Mouse (Mus musculus): ENCODE measurements around the gene Zbp1.
A peak's percentile ranks its signal among the peaks of the same experiment; 100 is the strongest.

Zbp1 gene

DNA sequence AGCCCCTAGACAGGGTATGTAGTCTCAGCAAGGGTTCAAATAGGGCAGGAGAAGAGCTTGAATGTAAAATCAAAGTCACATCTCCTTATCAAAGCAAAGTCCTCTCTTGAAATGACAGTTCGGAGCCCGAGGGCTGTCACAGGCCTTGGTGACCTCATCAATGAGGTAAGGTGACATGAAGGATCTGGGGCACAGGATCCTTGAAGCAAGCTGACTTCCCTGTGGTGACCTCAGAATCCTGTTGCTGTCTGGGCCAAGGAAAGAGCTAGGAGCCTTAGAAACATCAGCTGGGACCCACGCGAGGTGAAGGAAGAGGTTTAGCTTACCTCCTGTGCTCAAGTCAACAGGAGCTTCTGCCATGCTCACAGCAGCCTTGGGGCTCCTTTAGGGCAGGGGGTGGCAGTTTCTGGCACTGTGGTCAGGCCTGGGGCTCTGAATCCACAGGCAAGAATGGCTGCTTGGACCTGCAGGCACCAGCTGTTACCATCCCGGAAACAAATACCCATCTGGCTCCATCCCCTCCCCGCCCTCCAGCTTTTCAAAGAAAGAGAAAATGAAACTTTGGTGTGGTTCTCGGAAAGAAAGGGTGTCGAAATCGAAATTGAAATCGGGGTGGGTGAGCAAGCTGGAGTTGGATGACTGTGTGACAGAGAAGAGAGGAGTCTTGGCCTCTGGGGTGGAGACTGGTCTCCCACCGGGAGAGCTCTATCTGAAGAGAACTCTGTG lies at the start of gene Zbp1:
Zbp1 (minus strand) TSS at position 508 of the 726 bp plus-strand sequence.
- DNase-seq (ENCODE audit: extremely low spot score, low read depth, low spot score): no peak

DNA sequence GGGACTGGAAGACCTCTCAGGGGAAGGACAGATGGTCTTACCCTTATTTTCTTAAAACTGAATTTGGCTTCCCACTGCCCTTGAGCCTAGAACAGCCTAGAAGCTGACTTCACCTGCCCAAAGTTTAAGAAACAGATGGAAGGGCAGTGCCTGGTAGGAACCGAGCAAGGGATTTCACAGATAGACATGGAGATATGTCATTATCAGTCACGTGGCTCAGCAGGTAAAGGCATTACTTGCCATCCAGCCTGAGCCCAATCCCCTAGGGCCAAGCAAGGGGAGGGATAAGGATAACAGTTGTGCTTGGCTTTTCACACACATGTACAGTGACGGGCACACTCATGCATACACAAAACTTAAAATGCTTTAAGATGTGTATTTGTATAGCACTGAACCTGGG lies 48.8 kb upstream of the Zbp1 start:
- no peak for DNase-seq (ENCODE audit: extremely low spot score, low read depth, low spot score)

DNA sequence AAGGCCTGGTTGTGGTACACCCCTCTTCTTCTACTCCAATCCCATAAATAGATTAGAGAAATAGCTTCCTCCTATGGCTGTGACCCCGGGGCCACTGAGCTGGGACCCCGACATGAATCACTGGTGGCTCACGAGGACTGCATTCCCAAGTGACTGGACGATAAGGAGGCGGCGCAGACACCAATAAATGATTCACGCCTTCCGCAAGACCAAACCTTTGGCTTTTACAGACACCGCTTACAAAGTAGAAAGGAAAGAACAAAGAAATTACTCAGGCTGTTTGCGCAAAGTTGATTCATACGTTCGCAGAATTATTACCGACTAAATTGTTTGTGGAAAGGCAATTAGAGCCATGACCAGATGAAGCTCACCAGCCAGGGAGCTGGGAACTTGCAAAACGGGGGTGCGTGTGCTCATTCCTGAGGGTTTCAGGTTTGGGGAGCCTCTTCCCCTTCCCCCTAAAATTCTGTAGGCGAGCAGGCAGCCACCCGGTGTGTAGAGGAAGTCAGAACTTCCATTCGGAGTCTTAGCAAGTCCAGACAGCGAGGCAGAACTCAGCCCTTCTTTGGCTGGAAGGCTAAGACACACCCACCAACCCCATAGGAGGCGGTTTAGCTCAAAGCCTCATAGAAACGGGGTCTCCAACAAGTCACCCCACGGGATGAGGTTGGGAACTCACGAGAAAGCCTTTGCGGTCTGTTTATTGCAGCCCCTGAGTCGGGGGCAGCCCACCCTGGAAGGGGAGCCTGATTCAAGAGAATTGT lies 47.8 kb upstream of the Zbp1 start:
- DNase-seq (ENCODE audit: extremely low spot score, low read depth, low spot score): no peak

DNA sequence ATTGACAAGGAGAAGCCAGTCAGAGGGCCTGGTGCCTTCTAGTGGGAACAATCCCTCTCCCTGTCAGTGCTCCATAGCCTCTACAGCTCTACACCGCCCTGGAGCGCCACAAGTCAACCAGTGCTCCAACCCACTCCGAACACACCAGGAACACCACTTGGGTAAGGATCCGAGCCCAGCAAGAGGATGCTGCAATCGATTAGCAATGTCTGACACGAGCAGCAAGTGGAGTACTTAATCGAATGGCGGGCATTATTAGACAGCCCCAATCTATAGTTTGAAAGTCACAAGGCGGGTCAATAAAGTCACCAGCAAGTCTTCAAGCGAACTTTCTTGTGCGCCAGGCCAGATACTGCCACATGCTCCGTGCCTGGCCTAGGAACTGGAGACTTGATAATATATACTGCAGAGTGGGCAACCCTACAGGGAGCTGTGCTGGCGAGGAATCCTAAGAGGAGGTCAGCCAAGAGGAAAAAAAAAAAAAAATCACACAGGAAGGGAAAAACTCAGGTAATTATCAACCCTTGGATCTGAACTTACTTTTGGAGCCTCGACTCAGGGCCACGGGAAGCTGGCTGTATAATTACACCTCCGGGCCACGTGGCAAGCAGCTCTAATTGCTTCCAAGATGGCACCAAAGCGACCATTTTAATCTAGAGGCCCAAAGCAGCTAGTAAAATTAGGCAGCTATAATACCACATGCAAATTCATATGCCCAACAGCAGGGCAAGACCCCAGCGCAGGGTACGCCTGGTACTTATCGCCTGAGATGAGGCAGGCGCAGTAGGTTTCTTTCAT lies 46.9 kb upstream of the Zbp1 start:
- no peak for DNase-seq (ENCODE audit: extremely low spot score, low read depth, low spot score)

DNA sequence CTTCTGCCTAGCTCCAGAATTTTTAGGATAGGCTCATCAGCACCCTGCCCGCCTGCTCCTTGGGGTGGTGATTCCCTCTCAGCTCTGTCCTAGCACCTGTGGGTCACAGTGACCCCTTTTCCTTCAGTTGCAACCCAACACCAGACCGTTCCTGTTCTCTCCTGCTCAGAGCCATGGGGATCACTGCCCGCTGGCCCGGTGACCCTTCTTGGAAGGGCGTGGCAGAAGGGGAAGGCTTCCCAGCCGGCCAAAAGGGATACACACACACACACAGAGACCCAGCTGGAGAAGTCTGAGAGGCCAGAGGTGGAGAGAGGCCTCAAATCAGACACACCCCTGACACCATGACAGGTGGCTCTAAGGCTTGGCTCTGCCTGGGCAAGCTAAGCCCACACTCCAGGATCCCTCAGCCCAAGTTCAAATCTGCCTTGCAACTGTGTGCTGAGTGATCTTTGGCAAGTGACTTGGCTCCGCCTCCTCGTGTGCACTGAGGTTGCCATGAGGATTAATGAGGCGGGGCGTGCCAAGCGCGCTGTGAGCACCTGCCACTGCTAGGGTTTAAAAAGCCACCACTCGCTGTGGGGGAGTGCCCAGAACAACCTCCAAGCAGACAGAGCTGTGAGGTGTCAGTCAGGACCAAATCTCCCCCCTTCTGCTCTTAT lies 45.9 kb upstream of the Zbp1 start:
- no peak for DNase-seq (ENCODE audit: extremely low spot score, low read depth, low spot score)

DNA sequence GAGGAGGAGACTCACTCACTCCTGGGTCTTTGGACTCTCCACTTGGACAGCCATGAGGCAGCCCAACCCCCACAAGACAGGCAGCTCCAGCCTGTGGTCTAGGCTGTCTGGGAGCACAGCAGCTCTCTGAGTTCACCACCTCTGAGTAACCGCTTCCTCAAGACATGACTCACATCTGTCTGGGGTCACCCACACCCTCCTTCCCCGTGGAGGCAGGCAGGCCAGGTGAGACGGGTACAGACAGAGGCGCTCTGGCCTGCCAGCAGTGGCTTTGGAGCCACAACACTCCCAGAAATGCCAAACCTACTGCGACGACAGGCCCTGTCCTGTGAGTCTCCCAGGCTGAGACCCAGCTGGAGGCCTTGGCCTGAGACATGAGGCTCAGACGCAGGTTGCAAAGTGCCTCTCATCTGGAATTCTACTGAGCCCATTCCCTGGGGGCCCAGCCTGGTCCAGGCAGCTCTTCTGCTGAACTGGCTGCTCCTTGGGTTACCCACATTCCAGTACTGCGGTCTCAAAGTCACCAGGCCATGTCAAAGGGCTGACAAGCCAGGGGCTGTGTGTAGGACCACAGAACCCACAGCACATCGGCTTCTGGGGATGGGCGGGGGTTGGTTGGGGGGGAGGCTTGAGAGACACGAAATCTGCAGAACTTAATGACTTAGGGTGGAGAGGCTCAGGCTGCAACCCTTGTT lies 45.1 kb upstream of the Zbp1 start:
- DNase-seq (ENCODE audit: extremely low spot score, low read depth, low spot score): no peak

DNA sequence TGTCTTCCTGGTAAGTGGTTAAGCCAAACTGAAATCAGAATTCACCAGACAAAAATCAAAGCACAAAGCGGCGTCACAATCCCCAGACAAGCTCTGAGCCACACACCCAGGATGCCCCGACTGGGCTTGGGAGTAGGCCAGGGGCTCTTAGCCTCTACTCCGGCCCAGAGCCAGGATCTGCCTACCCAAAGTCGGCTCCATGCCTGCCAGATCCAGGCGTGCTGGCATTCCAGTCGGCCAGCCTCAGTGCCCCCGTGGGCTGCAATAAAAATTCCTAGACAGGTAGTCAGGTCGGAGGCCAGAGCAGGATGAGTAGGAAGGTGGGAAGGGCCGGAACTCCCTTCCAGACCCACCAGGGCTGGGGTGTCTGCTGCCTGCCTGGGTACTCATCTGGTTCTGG lies 42.8 kb upstream of the Zbp1 start:
- no peak for DNase-seq (ENCODE audit: extremely low spot score, low read depth, low spot score)

DNA sequence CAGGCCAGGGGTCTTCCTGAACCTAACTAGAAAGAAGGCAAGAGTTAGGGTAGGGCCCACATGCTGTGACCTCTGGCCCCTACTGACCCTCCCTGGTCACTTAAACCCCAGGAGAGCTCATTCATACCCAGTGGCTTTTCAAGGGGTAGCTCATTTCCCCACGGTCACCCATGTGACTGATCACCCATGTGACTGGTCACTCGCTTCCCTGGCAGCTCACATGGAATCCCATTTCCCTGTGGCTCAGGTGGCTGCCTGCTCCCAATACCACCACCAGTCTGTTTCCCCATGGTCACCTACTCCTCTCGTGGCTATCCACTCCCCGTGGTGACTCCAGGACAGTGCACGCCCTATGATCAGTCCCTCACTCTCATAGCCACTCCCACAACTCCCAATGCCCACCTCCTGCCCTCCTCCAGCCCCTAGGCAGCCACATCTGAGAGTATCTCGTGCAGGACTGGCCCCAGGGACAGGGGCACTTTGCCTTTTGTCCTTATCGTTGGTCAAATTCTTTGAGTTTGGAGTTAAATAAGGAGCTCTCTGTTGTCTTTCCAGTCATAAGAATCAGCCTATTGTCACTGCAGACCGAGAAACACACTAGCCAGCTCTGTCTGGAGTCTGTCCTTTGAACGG lies 39.9 kb upstream of the Zbp1 start:
- DNase-seq (ENCODE audit: extremely low spot score, low read depth, low spot score): no peak

DNA sequence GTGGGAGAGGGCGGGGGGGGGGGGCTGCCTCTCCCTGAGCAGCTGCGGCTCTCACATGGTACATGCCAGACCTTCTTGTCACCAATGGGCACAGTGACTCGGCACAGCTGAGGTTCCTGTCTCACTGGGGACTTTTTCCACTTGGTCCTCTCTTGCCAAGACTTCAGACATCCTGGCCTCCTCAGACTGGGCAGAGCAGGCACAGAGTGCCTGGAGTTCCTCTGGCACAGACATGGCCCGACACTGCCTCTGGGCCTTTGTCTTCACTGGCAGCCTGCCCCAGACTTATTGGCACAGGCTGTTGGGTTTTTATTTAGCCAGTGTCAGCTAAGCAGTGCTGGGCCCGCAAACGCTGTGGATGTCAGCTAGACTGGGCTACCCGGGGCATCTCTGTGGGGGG lies 38.9 kb upstream of the Zbp1 start:
- no peak for DNase-seq (ENCODE audit: extremely low spot score, low read depth, low spot score)

DNA sequence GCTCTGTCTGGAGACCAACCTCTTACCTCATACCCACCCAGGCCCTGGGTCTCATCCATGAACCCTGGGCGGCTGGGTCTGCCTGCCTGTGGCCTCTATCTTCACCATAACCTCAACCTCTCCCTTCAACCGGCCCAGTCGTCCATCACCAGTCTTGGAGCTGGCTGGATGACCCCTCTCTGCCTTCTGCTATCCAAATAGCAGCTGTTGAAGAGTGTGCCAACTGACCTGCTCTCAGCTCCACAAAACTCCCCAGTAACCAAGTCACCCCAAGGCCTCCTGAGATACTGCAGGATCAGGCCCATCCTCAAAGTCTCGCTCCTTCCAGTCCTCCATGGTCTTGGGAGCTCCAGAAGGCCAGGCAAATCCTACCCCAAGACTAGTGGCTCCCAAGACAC lies 37.8 kb upstream of the Zbp1 start:
- no peak for DNase-seq (ENCODE audit: extremely low spot score, low read depth, low spot score)

DNA sequence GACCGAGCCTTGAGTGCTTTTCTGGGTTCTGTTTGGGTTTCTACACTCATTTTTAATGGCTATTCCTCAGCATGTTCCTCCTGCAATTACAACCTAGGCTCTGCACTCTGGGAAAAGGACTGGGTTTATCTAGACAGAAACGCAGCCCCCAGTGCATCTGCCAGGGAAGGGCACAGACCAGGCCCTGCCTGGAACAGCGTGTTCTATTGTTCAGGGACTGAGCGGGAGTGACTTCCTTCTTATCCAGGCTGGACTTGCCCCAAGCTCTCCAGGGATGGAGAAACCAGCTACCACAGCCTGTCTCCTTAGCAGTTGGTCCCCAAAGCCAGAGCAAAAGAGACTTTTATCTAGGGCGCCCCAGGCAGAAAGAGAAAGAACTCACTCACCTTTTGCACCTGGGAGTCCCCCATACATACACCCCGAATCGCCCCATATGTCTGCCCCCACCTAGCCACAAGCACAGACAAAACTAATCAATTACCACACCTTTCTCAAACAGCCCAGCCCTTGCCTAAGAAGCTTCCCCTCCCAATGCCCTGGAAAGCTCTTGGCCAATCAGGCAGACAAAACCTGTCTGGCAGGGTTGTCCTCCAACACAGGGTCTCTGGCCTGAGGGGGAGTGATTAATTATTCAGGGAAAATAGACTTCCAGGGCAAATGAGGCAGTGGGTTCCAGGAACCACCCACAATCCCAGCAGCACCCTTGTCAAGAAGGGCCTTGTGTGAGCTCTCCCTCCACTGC lies 37.3 kb upstream of the Zbp1 start:
- no peak for DNase-seq (ENCODE audit: extremely low spot score, low read depth, low spot score)

DNA sequence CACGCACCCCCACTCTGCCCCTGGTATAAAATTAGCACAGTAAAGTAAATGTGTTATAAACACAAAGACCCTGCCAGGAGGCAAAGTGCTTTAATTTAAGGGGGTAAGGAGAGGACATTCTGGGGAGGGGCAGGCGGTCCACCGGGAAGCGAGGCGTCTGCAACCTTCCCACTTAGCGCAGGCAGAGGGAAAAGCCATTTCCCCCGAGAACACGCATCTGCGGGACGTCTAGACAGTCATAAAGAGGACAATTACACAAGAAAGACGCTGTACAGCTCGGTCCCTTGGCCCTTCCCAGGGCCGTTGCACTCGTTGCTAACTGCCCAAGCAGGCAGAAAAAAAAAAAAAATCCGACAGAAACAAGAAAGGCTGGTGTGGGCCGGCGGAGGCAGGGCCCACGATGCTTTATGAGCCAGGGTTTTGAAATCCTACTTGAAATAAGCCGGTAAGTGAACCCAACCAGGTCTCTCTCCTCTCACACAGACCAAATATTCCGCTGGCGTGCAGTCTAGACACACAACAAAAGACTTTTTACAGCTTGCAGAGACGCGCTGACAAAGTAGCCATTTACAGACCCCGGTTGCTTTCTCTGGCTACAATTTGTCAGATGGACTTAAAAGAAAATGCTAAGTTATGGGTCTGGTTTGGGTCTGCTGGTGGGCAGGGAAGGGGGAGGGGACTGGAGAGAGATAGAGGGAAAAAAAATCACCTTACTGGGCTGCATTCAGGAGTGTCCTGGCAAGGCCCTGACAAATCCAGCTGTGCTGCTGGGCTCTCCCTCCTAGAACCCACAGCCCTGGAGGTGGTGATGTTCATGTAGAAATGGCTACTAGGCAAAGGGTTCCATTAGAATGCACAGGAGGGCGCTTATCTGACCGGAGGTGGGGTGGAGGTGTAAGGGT lies 35.3 kb upstream of the Zbp1 start:
- peak; percentile 22 for DNase-seq (ENCODE audit: extremely low spot score, low read depth, low spot score)

DNA sequence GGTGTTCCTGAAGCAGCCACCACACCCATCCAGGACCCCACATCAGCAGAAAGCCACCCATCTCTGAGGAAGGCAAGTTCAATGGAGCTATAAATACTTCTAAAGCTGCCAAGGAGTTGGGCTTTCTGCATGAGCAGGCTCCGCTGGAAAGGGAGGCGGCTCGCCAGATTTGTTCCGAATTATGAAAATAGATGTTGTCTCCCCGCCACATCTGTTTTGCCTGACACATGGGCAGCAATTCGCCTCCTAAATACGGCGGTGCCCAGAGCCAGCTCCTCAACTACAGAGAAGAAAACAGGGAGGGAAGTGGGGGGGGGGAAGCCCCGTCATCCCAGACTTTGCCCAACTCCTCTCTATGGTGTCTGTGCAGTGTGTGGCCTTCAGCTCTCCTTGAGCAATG lies 33.0 kb upstream of the Zbp1 start:
- DNase-seq (ENCODE audit: extremely low spot score, low read depth, low spot score): no peak

DNA sequence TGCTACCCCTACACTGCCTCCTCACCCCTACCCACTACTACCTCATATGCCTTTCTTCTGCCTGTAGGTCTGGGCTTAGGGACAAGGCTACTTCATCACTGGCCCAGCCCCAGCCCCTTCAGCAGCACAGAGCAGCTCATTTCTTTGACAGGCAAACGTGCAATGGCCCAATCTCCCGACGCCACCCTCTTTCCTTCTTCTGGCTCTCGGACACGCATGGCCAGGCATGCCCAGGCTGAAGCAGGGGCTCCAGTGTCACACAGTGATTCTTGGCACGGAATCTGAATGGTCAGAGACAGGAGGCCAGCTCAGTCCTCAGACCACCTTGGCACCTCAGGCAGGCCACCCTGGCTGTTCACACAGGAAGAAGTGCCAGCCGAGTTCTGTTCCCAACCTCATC lies 32.4 kb upstream of the Zbp1 start:
- no peak for DNase-seq (ENCODE audit: extremely low spot score, low read depth, low spot score)

DNA sequence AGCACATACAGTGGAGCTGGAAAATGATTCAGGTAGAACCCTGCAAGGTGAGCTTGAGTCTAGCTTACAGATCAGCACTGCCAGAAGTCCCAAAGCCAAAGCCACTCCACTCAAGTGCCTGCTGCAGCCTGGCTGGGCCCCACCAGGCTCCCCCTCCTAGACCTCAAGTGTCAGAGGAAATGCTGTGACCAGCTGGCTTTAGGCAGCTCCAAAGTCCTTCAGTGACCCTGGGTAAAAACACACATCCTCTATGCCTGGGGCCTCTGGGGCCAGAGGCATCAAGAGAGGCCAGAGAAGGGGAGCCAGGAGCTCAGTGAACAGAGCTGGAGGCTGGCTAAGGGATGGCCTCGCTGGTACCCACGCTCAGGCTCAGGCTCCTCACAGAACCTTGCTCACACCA lies 31.7 kb upstream of the Zbp1 start:
- DNase-seq (ENCODE audit: extremely low spot score, low read depth, low spot score): no peak

DNA sequence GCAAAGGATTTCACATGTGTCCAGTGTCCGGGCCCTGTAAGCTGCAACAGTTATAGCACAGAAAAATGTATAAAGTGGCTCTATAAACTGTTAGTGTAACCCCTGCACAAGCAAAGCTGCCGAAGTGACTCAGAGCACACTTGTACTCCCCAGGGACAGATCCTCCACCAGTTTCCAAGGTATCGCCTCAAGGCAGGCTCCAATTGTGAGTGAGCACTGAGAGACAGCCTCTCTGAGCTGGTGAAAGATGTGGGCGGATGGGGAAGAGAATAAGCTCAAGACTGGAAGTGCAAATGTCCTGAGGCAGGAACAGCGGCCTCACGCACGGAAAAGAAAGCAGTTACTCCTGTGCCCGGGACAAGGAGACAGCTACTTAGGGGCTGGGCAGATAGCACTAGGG lies 31.2 kb upstream of the Zbp1 start:
- no peak for DNase-seq (ENCODE audit: extremely low spot score, low read depth, low spot score)

DNA sequence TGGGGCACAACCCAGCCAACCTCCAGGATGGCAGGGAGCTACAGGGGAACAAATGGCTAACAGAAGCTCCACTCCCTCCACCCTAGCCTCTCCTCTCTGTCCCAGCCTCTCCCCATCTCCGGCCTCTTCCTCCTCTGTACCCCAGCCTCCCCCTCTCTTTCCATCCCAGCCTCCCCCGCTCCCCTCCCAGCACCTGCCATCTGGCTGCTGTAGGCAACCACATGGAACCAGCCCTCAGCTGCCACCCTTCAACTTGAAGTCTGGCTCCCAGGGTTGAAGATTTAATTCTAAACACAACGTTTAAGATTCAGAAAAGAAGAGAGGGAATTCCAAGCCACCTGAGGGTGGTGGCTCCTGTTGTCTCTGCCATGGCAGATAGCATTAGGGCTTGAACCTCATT lies 30.7 kb upstream of the Zbp1 start:
- no peak for DNase-seq (ENCODE audit: extremely low spot score, low read depth, low spot score)

DNA sequence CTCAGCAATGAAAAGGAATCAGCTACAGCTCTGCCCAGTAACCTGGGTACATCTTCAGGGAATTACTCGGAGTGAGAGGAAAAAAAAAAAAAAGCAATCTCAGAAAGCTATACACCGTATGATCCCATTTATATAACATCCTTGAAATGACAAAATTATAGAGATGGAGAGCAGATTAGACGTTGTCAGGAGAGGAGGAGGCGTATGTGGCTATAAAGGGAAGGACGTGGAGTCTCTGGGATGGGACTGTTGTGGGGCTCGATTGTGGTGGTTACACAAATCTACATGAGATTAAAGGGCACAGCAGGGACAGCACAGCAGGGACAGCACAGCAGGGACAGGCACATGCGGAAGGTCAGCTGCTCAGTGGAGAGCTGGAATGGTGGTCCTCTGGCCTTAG lies 30.1 kb upstream of the Zbp1 start:
- no peak for DNase-seq (ENCODE audit: extremely low spot score, low read depth, low spot score)

DNA sequence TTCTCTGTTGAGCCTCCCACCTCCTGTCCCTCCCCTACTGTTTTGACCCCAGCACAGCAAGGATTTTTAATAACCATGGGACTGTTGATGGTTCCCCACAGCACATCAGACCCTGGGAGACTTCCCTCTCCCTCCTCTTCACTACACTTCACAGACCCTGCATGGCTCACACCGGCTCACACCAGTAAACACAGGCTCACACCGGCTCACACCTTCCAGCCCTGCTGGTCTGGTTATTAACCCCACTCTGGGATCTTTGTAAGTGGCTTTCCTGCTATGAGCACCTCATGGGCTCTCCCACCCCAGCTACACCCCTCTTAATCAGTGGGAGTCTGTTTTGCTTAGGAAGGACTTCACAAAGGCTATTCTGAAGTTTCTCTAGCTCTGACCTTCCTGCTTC lies 29.2 kb upstream of the Zbp1 start:
- DNase-seq (ENCODE audit: extremely low spot score, low read depth, low spot score): no peak
